ENCODE assay signal across 1 mouse cellular context in the genomic region with DNA sequence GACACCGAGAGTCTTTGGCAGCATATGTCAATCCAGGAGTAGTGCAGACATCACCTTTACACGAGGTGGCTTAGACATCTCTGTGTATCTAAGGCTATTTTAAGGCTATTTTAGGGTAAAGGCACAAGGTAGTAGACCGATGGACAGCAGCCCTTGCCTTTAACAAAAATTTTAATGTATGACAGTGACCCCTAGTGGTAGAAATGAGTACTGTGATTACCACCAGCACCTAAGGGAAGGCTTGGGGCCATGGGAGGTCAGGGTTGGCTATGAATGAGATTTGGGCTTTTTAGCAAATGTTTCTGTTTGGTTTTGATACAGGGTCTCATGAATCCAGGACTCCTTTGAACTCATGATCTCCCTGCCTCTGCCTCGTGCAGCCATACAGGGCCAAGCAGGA.
TF ChIP-seq lines count a peak whose summit lies in the region.

No protein-coding gene starts in this region.

TF ChIP-seq in CH12.LX, 34 proteins besides CTCF, POLR2A, EP300 and RAD21 (continued from another document):
- TF ChIP-seq SMC3 (IDR thresholded peaks at IDR 0.05; ENCODE audit: low read depth, low read length) (peak; percentile 82), SIN3A (IDR thresholded peaks at IDR 0.05; ENCODE audit: low read length) (no peak)
